Mouse (Mus musculus) MEL (cell line): ENCODE data around the gene Usp3.

Experiments
- CTCF ChIP-seq, 3 experiments: IDR thresholded peaks in 2 of 3; conservative IDR thresholded peaks in 1 of 3; 2 replicates each; pipeline ENCODE4 v1.5.1; 2011 to 2012; ENCODE audit warnings: low read length in 3 of 3, low read depth in 2 of 3, mild to moderate bottlenecking in 2 of 3, improper control_type of control experiment in 1 of 3, inconsistent platforms in 1 of 3, mixed read lengths in 1 of 3, moderate library complexity in 1 of 3; ENCODE audit not compliant: control insufficient read depth in 1 of 3, insufficient read depth in 1 of 3, poor library complexity in 1 of 3, severe bottlenecking in 1 of 3
- EP300 ChIP-seq, 2 experiments: IDR thresholded peaks; 2 replicates each; pipeline ENCODE4 v1.6.1; 2011; ENCODE audit warnings: improper control_type of control experiment in 2 of 2, low read length in 2 of 2, low read depth in 1 of 2, mild to moderate bottlenecking in 1 of 2
- MXI1 ChIP-seq: IDR thresholded peaks from 2 replicates; pipeline ENCODE4 v1.6.1; 2011; ENCODE audit warnings: mild to moderate bottlenecking, low read depth, low read length, improper control_type of control experiment

DNA sequence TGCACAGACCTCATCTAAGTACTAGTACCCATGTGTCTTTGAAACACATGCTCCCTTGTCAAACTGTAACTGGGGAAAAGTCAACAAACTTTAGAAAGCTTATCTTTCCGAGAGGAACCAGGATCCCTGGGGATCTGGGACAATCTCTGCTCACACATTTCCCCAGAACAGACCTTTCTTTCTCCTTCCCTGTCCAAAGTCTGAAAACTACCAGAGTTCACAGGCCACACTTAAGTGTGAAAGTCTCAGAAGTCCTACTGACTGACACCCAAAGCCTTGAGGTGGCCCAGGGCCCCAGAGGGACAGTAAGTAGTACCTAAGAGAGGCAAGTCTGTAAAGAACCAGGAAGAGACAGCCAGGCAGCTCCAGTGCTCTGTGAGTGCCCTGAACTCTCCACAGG lies 31.9 kb upstream of the Usp3 start:
- TF ChIP-seq EP300 (IDR thresholded peaks at IDR 0.05; ENCODE audit: low read depth in 1 of 2, low read length in 2 of 2) (no peak), CTCF (IDR thresholded peaks at IDR 0.05 in 2 of 3, conservative IDR thresholded peaks at IDR 0.05 in 1 of 3; ENCODE audit: control insufficient read depth in 1 of 3, insufficient read depth in 1 of 3, low read depth in 2 of 3, low read length in 3 of 3, poor library complexity in 1 of 3, severe bottlenecking in 1 of 3) (no peak), MXI1 (no peak)
